Mouse (Mus musculus): ENCODE measurements around the gene Foxr2. TPM values are rescaled to one million over a fixed set of nuclear protein-coding genes. Genes with fewer than 3 reads are reported as not detected.

Gene Foxr2
- polyA plus RNA-seq (2015; fragmentation: Nextera tagmentation; extraction: Ambion mirVana) = not detected in 2 replicates

GRCm38 (mm10) chrX:153118486-153118885 is at the start of gene Foxr2:
Foxr2 (plus strand) TSS chrX:153118786.
- Histone ChIP-seq H3K9ac (ENCODE audit: low read depth, low read length) (no peak within 1 kb of the TSS), H3K27ac (ENCODE audit: low read length) (no peak within 1 kb of the TSS), H3K9me3 (ENCODE audit: control insufficient read depth, low read length) (no peaks in the 10 kb centered on the region), H3K4me1 (ENCODE audit: control insufficient read depth, insufficient read depth, low read length) (no peaks in the 10 kb centered on the region), H3K4me3 (ENCODE audit: low read length) (no peak within 1 kb of the TSS), H3K27me3 (replicated peaks; ENCODE audit: control insufficient read depth, insufficient read depth, low read length) (no peaks in the 10 kb centered on the region), H3K36me3 (ENCODE audit: control insufficient read depth, insufficient read depth, low read length) (no peaks in the 10 kb centered on the region), H3K4me2 (ENCODE audit: low read depth, low read length) (no peak within 1 kb of the TSS)
- no peak for ATAC-seq
- 9% methylated on average over 3 of the region's 3 CpGs for WGBS

- Histone ChIP-seq H3K4me1 (ENCODE audit: control insufficient read depth, insufficient read depth, low read length) (no peaks in the 10 kb centered on the region), H3K9ac (ENCODE audit: low read depth, low read length) (no peak overlapping the region), H3K36me3 (ENCODE audit: control insufficient read depth, insufficient read depth, low read length) (no peaks in the 10 kb centered on the region), H3K27ac (ENCODE audit: low read length) (no peak overlapping the region), H3K4me3 (ENCODE audit: low read length) (no peak overlapping the region), H3K9me3 (ENCODE audit: control insufficient read depth, low read length) (no peaks in the 10 kb centered on the region), H3K4me2 (ENCODE audit: low read depth, low read length) (no peak overlapping the region), H3K27me3 (replicated peaks; ENCODE audit: control insufficient read depth, insufficient read depth, low read length) (no peaks in the 10 kb centered on the region)
- 41% methylated on average over 2 of the region's 2 CpGs for WGBS
- ATAC-seq = no peak
Observed at GRCm38 (mm10) chrX:153119013-153119412, 427 bp downstream of the Foxr2 start.

GRCm38 (mm10) chrX:153139734-153140515 is 21.3 kb downstream of the Foxr2 start, which contains the start of gene Rragb:
Rragb (plus strand) TSS chrX:153139981.
- WGBS = 13% methylated on average over 46 of the region's 47 CpGs
- peak within 1 kb of the TSS; percentile 73 for H3K4me2 ChIP-seq (ENCODE audit: low read depth, low read length)
- peak; percentile 97 for ATAC-seq

GRCm38 (mm10) chrX:153142656-153143055 is 24.1 kb downstream of the Foxr2 start:
- H3K9me3 ChIP-seq (ENCODE audit: control insufficient read depth, low read length) = no peaks in the 10 kb centered on the region
- 83% methylated on average over 3 of the region's 3 CpGs for WGBS
- no peak overlapping the region for H3K4me3 ChIP-seq (ENCODE audit: low read length)
- peaks cover 4% of the 10 kb centered on the region; the same call in 1 of the 2 replicates for H3K27me3 ChIP-seq (replicated peaks; ENCODE audit: control insufficient read depth, insufficient read depth, low read length)
- no peak for ATAC-seq
- H3K27ac ChIP-seq (ENCODE audit: low read length) = no peak overlapping the region
- no peaks in the 10 kb centered on the region for H3K36me3 ChIP-seq (ENCODE audit: control insufficient read depth, insufficient read depth, low read length)
- H3K4me2 ChIP-seq (ENCODE audit: low read depth, low read length) = no peak overlapping the region
- H3K9ac ChIP-seq (ENCODE audit: low read depth, low read length) = no peak overlapping the region
- H3K4me1 ChIP-seq (ENCODE audit: control insufficient read depth, insufficient read depth, low read length) = no peaks in the 10 kb centered on the region

More at GRCm38 (mm10) chrX:153139734-153140515, 21.3 kb downstream of the Foxr2 start, which contains the start of gene Rragb:
- Histone ChIP-seq H3K4me1 (ENCODE audit: control insufficient read depth, insufficient read depth, low read length) (no peaks in the 10 kb centered on the region), H3K9me3 (ENCODE audit: control insufficient read depth, low read length) (no peaks in the 10 kb centered on the region), H3K36me3 (ENCODE audit: control insufficient read depth, insufficient read depth, low read length) (no peaks in the 10 kb centered on the region), H3K4me3 (ENCODE audit: low read length) (peak within 1 kb of the TSS; percentile 51), H3K27ac (ENCODE audit: low read length) (no peak within 1 kb of the TSS), H3K9ac (ENCODE audit: low read depth, low read length) (peak within 1 kb of the TSS; percentile 40), H3K27me3 (replicated peaks; ENCODE audit: control insufficient read depth, insufficient read depth, low read length) (peaks cover 4% of the 10 kb centered on the region; the same call in 1 of the 2 replicates)

GRCm38 (mm10) chrX:153151766-153152165 is 33.2 kb downstream of the Foxr2 start:
- Histone ChIP-seq H3K4me3 (ENCODE audit: low read length) (no peak overlapping the region), H3K4me2 (ENCODE audit: low read depth, low read length) (no peak overlapping the region), H3K9me3 (ENCODE audit: control insufficient read depth, low read length) (no peaks in the 10 kb centered on the region), H3K27ac (ENCODE audit: low read length) (no peak overlapping the region), H3K9ac (ENCODE audit: low read depth, low read length) (no peak overlapping the region), H3K4me1 (ENCODE audit: control insufficient read depth, insufficient read depth, low read length) (no peaks in the 10 kb centered on the region), H3K27me3 (replicated peaks; ENCODE audit: control insufficient read depth, insufficient read depth, low read length) (no peaks in the 10 kb centered on the region), H3K36me3 (ENCODE audit: control insufficient read depth, insufficient read depth, low read length) (no peaks in the 10 kb centered on the region)
- no peak for ATAC-seq
- 30% methylated on average over 1 of the region's 1 CpGs for WGBS

GRCm38 (mm10) chrX:153155322-153155721 is 36.7 kb downstream of the Foxr2 start:
- Histone ChIP-seq H3K9me3 (ENCODE audit: control insufficient read depth, low read length) (no peaks in the 10 kb centered on the region), H3K4me1 (ENCODE audit: control insufficient read depth, insufficient read depth, low read length) (no peaks in the 10 kb centered on the region), H3K36me3 (ENCODE audit: control insufficient read depth, insufficient read depth, low read length) (no peaks in the 10 kb centered on the region), H3K4me2 (ENCODE audit: low read depth, low read length) (no peak overlapping the region), H3K27ac (ENCODE audit: low read length) (no peak overlapping the region), H3K9ac (ENCODE audit: low read depth, low read length) (no peak overlapping the region), H3K4me3 (ENCODE audit: low read length) (no peak overlapping the region), H3K27me3 (replicated peaks; ENCODE audit: control insufficient read depth, insufficient read depth, low read length) (no peaks in the 10 kb centered on the region)
- 51% methylated on average over 3 of the region's 3 CpGs for WGBS
- no peak for ATAC-seq

GRCm38 (mm10) chrX:153174786-153175185 is 56.2 kb downstream of the Foxr2 start:
- no peak overlapping the region for H3K9ac ChIP-seq (ENCODE audit: low read depth, low read length)
- 24% methylated on average over 1 of the region's 1 CpGs for WGBS
- H3K36me3 ChIP-seq (ENCODE audit: control insufficient read depth, insufficient read depth, low read length) = no peaks in the 10 kb centered on the region
- no peaks in the 10 kb centered on the region for H3K27me3 ChIP-seq (replicated peaks; ENCODE audit: control insufficient read depth, insufficient read depth, low read length)
- ATAC-seq = no peak
- H3K27ac ChIP-seq (ENCODE audit: low read length) = no peak overlapping the region
- no peak overlapping the region for H3K4me3 ChIP-seq (ENCODE audit: low read length)
- H3K9me3 ChIP-seq (ENCODE audit: control insufficient read depth, low read length) = no peaks in the 10 kb centered on the region
- H3K4me1 ChIP-seq (ENCODE audit: control insufficient read depth, insufficient read depth, low read length) = no peaks in the 10 kb centered on the region
- H3K4me2 ChIP-seq (ENCODE audit: low read depth, low read length) = no peak overlapping the region

- H3K4me1 ChIP-seq (ENCODE audit: control insufficient read depth, insufficient read depth, low read length) = no peaks in the 10 kb centered on the region
- no peaks in the 10 kb centered on the region for H3K36me3 ChIP-seq (ENCODE audit: control insufficient read depth, insufficient read depth, low read length)
- no peak overlapping the region for H3K27ac ChIP-seq (ENCODE audit: low read length)
- H3K4me2 ChIP-seq (ENCODE audit: low read depth, low read length) = no peak overlapping the region
- H3K27me3 ChIP-seq (replicated peaks; ENCODE audit: control insufficient read depth, insufficient read depth, low read length) = no peaks in the 10 kb centered on the region
- H3K9me3 ChIP-seq (ENCODE audit: control insufficient read depth, low read length) = no peaks in the 10 kb centered on the region
- no peak overlapping the region for H3K9ac ChIP-seq (ENCODE audit: low read depth, low read length)
- no peak for ATAC-seq
- WGBS = 69% methylated on average over 2 of the region's 2 CpGs
- no peak overlapping the region for H3K4me3 ChIP-seq (ENCODE audit: low read length)
Observed at GRCm38 (mm10) chrX:153182221-153182620, 63.6 kb downstream of the Foxr2 start.

Data from intestine, embryonic 16.5 days (tissue).